Mouse (Mus musculus) liver, postnatal 0 days (tissue): ENCODE data around the gene Ezh1.

Experiments used
- CTCF ChIP-seq: sonication (generic); IDR thresholded peaks from 2 replicates; pipeline ENCODE4 v1.5.1; 2016; ENCODE audit warnings: antibody characterized with exemption, low read depth
- EP300 ChIP-seq: IDR thresholded peaks from 2 replicates; pipeline ENCODE4 v1.6.1; 2016; ENCODE audit warnings: antibody characterized with exemption, low read depth, mild to moderate bottlenecking

DNA sequence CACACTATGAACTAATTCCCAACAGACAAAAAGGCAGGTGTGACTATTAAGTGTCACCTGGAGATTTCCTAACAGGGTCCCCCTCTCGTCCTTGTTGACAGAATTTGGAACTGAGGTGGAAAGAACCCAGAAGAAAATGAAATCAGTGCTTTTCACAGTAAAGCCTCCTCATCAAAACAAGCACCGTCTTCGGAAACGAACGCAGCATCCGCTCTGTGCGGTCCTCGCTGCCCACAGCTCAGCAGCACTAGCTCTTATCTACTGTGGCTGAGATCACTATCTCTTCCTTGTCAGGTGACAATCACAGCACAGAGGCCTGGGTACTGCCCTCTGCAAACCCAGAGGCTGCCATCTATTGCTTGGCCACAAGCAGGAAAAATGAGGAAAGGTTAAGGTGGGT, 30.1 kb downstream of the Ezh1 start:
- TF ChIP-seq CTCF (no peak), EP300 (no peak)
